ENCODE assay signal across 22 mouse cellular contexts in genomic region chr15:98134034-98134433, GRCm38 (mm10). TPM values are rescaled to one million over a fixed set of nuclear protein-coding genes. Genes with fewer than 3 reads are reported as not detected.
DNase-seq lines count a peak whose midpoint lies in the region; ATAC-seq and TF ChIP-seq lines count a peak whose summit lies in the region.
"Had no signal": no experiment of that assay in that cellular context is flagged by ENCODE, and none has a peak within 500 bp of the region (broad histone marks: within the 10 kb centered on the region; RNA-seq: fewer than 3 reads in every experiment).

No protein-coding gene starts in this region.

- H3K9me3 ChIP-seq in hindbrain, postnatal 0 days (ENCODE audit: low read length): no peaks in the 10 kb centered on the region
- H3K9me3 ChIP-seq in hindbrain, embryonic 10.5 days: no peaks in the 10 kb centered on the region
- H3K9me3 ChIP-seq in midbrain, embryonic 15.5 days: no peaks in the 10 kb centered on the region
- H3K9me3 ChIP-seq in midbrain, embryonic 10.5 days (replicated peaks): no peaks in the 10 kb centered on the region
- H3K9me3 ChIP-seq in midbrain, postnatal 0 days (ENCODE audit: low read length): no peaks in the 10 kb centered on the region
- H3K9me3 ChIP-seq: heart, embryonic 10.5 days; limb, embryonic 15.5 days had no signal

- H3K9ac ChIP-seq in hindbrain, postnatal 0 days (replicated peaks; ENCODE audit: low read length): no peak overlapping the region
- H3K9ac ChIP-seq in midbrain, embryonic 15.5 days: no peak overlapping the region
- no peak overlapping the region for H3K9ac ChIP-seq in midbrain, postnatal 0 days (replicated peaks; ENCODE audit: low read length, poor library complexity, severe bottlenecking)
- H3K9ac ChIP-seq: limb, embryonic 15.5 days had no signal

- DNase-seq in cerebellum, adult 9-11 months: peak; percentile 42
- DNase-seq in cerebellum, adult 11 months: no peak
- DNase-seq in hindbrain, postnatal 0 days (ENCODE audit: low spot score): peak; percentile 48
- DNase-seq in hindbrain, embryonic 10.5 days (ENCODE audit: low spot score): no peak
- no peak for DNase-seq in midbrain, embryonic 10.5 days (ENCODE audit: low spot score)
- peak; percentile 66 for DNase-seq in midbrain, postnatal 0 days (ENCODE audit: low spot score)
- DNase-seq in yolk sac, embryonic 10.5 days (ENCODE audit: low spot score): no peak
- DNase-seq: adrenal gland, adult 8-10 months; cerebellum, adult 11-12 months; gastrocnemius, postnatal 36 days; heart, postnatal 10 days; kidney, adult 2 months; kidney, postnatal 14 days; lung, postnatal 10 days; right cerebral cortex, postnatal 25 days; thymus, postnatal 14 days had no signal

- H3K36me3 ChIP-seq in hindbrain, postnatal 0 days (ENCODE audit: insufficient read depth, low read length): peaks cover 61% of the 10 kb centered on the region
- peaks cover 97% of the 10 kb centered on the region for H3K36me3 ChIP-seq in hindbrain, embryonic 10.5 days
- peaks cover 55% of the 10 kb centered on the region for H3K36me3 ChIP-seq in midbrain, embryonic 15.5 days (replicated peaks)
- H3K36me3 ChIP-seq in midbrain, embryonic 10.5 days: peaks cover 97% of the 10 kb centered on the region
- peaks cover 51% of the 10 kb centered on the region for H3K36me3 ChIP-seq in midbrain, postnatal 0 days (ENCODE audit: insufficient read depth, low read length)

- no peaks in the 10 kb centered on the region for H3K27me3 ChIP-seq in hindbrain, postnatal 0 days (ENCODE audit: insufficient read depth, low read length)
- H3K27me3 ChIP-seq in hindbrain, embryonic 10.5 days (ENCODE audit: insufficient read depth, poor library complexity, severe bottlenecking): no peaks in the 10 kb centered on the region
- no peaks in the 10 kb centered on the region for H3K27me3 ChIP-seq in midbrain, embryonic 15.5 days (replicated peaks)
- H3K27me3 ChIP-seq in midbrain, embryonic 10.5 days (ENCODE audit: low read depth, poor library complexity, severe bottlenecking): no peaks in the 10 kb centered on the region
- H3K27me3 ChIP-seq in midbrain, postnatal 0 days (ENCODE audit: insufficient read depth, low read length): no peaks in the 10 kb centered on the region
- H3K27me3 ChIP-seq: CH12.LX; limb, embryonic 15.5 days had no signal

- H3K4me3 ChIP-seq in hindbrain, postnatal 0 days (ENCODE audit: low read length): no peak overlapping the region
- no peak overlapping the region for H3K4me3 ChIP-seq in hindbrain, embryonic 10.5 days
- no peak overlapping the region for H3K4me3 ChIP-seq in midbrain, embryonic 15.5 days
- no peak overlapping the region for H3K4me3 ChIP-seq in midbrain, embryonic 10.5 days
- no peak overlapping the region for H3K4me3 ChIP-seq in midbrain, postnatal 0 days (ENCODE audit: low read depth, low read length)
- H3K4me3 ChIP-seq: heart, embryonic 10.5 days; limb, embryonic 15.5 days had no signal

- TF ChIP-seq CTCF in hindbrain, postnatal 0 days (IDR thresholded peaks at IDR 0.05; ENCODE audit: low read depth): no peak
- no peak for TF ChIP-seq CTCF in midbrain, postnatal 0 days (IDR thresholded peaks at IDR 0.05)

- no peak overlapping the region for H3K4me2 ChIP-seq in hindbrain, postnatal 0 days (ENCODE audit: low read depth, low read length)
- no peak overlapping the region for H3K4me2 ChIP-seq in midbrain, embryonic 15.5 days
- no peak overlapping the region for H3K4me2 ChIP-seq in midbrain, postnatal 0 days (ENCODE audit: low read depth, low read length, poor library complexity, severe bottlenecking)
- H3K4me2 ChIP-seq: limb, embryonic 15.5 days had no signal

- peak; percentile 79; the same call in 1 of the 2 replicates for ATAC-seq in hindbrain, postnatal 0 days
- no peak for ATAC-seq in midbrain, embryonic 15.5 days (replicated peaks)
- ATAC-seq in midbrain, postnatal 0 days (ENCODE audit: low FRiP score): peak; percentile 54; the same call in 1 of the 2 replicates

- H3K4me1 ChIP-seq in hindbrain, postnatal 0 days (ENCODE audit: insufficient read depth, low read length): no peaks in the 10 kb centered on the region
- H3K4me1 ChIP-seq in hindbrain, embryonic 10.5 days (replicated peaks): peaks cover 3% of the 10 kb centered on the region; the same call in 1 of the 2 replicates
- H3K4me1 ChIP-seq in midbrain, embryonic 15.5 days: no peaks in the 10 kb centered on the region
- H3K4me1 ChIP-seq in midbrain, embryonic 10.5 days: no peaks in the 10 kb centered on the region
- H3K4me1 ChIP-seq in midbrain, postnatal 0 days (ENCODE audit: insufficient read depth, low read length): no peaks in the 10 kb centered on the region
- H3K4me1 ChIP-seq: limb, embryonic 15.5 days had no signal

- H3K27ac ChIP-seq in hindbrain, postnatal 0 days: peak overlapping the region; percentile 70; the same call in 1 of the 2 replicates
- H3K27ac ChIP-seq in hindbrain, embryonic 10.5 days: no peak overlapping the region
- H3K27ac ChIP-seq in midbrain, embryonic 15.5 days: peak overlapping the region; percentile 31; the same call in 1 of the 2 replicates
- no peak overlapping the region for H3K27ac ChIP-seq in midbrain, embryonic 10.5 days (replicated peaks)
- H3K27ac ChIP-seq in midbrain, postnatal 0 days (ENCODE audit: low read depth, low read length): peak overlapping the region; percentile 57
- H3K27ac ChIP-seq: heart, embryonic 10.5 days; limb, embryonic 15.5 days; stomach, postnatal 0 days had no signal

- WGBS in hindbrain, postnatal 0 days: 70% methylated on average over 4 of the region's 4 CpGs
- WGBS in hindbrain, embryonic 10.5 days: 89% methylated on average over 4 of the region's 4 CpGs
- WGBS in midbrain, embryonic 15.5 days: 88% methylated on average over 4 of the region's 4 CpGs
- WGBS in midbrain, embryonic 10.5 days: 89% methylated on average over 4 of the region's 4 CpGs
- WGBS in midbrain, postnatal 0 days: 89% methylated on average over 4 of the region's 4 CpGs

RNA-seq across cellular contexts. Expression of gene Asb8, which starts 31.4 kb away (rescaled TPM):
- 53.3 and 71.5 TPM in 2 replicates for total RNA-seq in hindbrain, postnatal 0 days (2014; rRNA removed)
- 52.3 and 55.9 TPM in 2 replicates for polyA plus RNA-seq in hindbrain, postnatal 0 days (2015; fragmentation: Nextera tagmentation; extraction: Ambion mirVana)
- polyA plus RNA-seq in hindbrain, embryonic 10.5 days (2016; fragmentation: Nextera tagmentation; extraction: Ambion mirVana): 39.4 and 48.8 TPM in 2 replicates
- 60.5 and 63.3 TPM in 2 replicates for polyA plus RNA-seq in midbrain, embryonic 15.5 days (2015; fragmentation: Nextera tagmentation; extraction: Ambion mirVana)
- polyA plus RNA-seq in midbrain, embryonic 10.5 days (2016; fragmentation: Nextera tagmentation; extraction: Ambion mirVana): 41.7 and 47.2 TPM in 2 replicates
- 60.5 and 72.7 TPM in 2 replicates for total RNA-seq in midbrain, postnatal 0 days (2014; rRNA removed)
- 59.2 and 64.9 TPM in 2 replicates for polyA plus RNA-seq in midbrain, postnatal 0 days (2015; fragmentation: Nextera tagmentation; extraction: Ambion mirVana)

RNA-seq across cellular contexts. Expression of gene Ccdc184, which starts 32.9 kb away (rescaled TPM):
- 107 and 116 TPM in 2 replicates for total RNA-seq in hindbrain, postnatal 0 days (2014; rRNA removed)
- polyA plus RNA-seq in hindbrain, postnatal 0 days (2015; fragmentation: Nextera tagmentation; extraction: Ambion mirVana): 90.4 and 98.0 TPM in 2 replicates
- 5.9 and 12.2 TPM in 2 replicates for polyA plus RNA-seq in hindbrain, embryonic 10.5 days (2016; fragmentation: Nextera tagmentation; extraction: Ambion mirVana)
- 113 and 118 TPM in 2 replicates for polyA plus RNA-seq in midbrain, embryonic 15.5 days (2015; fragmentation: Nextera tagmentation; extraction: Ambion mirVana)
- polyA plus RNA-seq in midbrain, embryonic 10.5 days (2016; fragmentation: Nextera tagmentation; extraction: Ambion mirVana): 7.3 and 11.2 TPM in 2 replicates
- total RNA-seq in midbrain, postnatal 0 days (2014; rRNA removed): 127 and 129 TPM in 2 replicates
- 132 and 145 TPM in 2 replicates for polyA plus RNA-seq in midbrain, postnatal 0 days (2015; fragmentation: Nextera tagmentation; extraction: Ambion mirVana)
- total RNA-seq: gastrocnemius, postnatal 36 days; megakaryocyte, adult 5-6 weeks had no signal

RNA-seq across cellular contexts. Expression of gene Senp1, which starts 40.5 kb away (rescaled TPM):
- total RNA-seq in hindbrain, postnatal 0 days (2014; rRNA removed): 12.7 and 15.0 TPM in 2 replicates
- polyA plus RNA-seq in hindbrain, postnatal 0 days (2015; fragmentation: Nextera tagmentation; extraction: Ambion mirVana): 12.5 TPM in 2 replicates
- polyA plus RNA-seq in hindbrain, embryonic 10.5 days (2016; fragmentation: Nextera tagmentation; extraction: Ambion mirVana): 36.5 and 44.1 TPM in 2 replicates
- polyA plus RNA-seq in midbrain, embryonic 15.5 days (2015; fragmentation: Nextera tagmentation; extraction: Ambion mirVana): 23.2 and 24.3 TPM in 2 replicates
- 46.2 and 47.3 TPM in 2 replicates for polyA plus RNA-seq in midbrain, embryonic 10.5 days (2016; fragmentation: Nextera tagmentation; extraction: Ambion mirVana)
- total RNA-seq in midbrain, postnatal 0 days (2014; rRNA removed): 17.4 and 18.2 TPM in 2 replicates
- 12.1 and 12.4 TPM in 2 replicates for polyA plus RNA-seq in midbrain, postnatal 0 days (2015; fragmentation: Nextera tagmentation; extraction: Ambion mirVana)

RNA-seq across cellular contexts. Expression of gene Pfkm, which starts 41.6 kb away (rescaled TPM):
- total RNA-seq in hindbrain, postnatal 0 days (2014; rRNA removed): 97.3 and 102 TPM in 2 replicates
- 91.5 and 94.0 TPM in 2 replicates for polyA plus RNA-seq in hindbrain, postnatal 0 days (2015; fragmentation: Nextera tagmentation; extraction: Ambion mirVana)
- polyA plus RNA-seq in hindbrain, embryonic 10.5 days (2016; fragmentation: Nextera tagmentation; extraction: Ambion mirVana): 33.0 and 37.9 TPM in 2 replicates
- 91.6 and 94.5 TPM in 2 replicates for polyA plus RNA-seq in midbrain, embryonic 15.5 days (2015; fragmentation: Nextera tagmentation; extraction: Ambion mirVana)
- polyA plus RNA-seq in midbrain, embryonic 10.5 days (2016; fragmentation: Nextera tagmentation; extraction: Ambion mirVana): 36.3 and 43.1 TPM in 2 replicates
- 96.2 and 102 TPM in 2 replicates for total RNA-seq in midbrain, postnatal 0 days (2014; rRNA removed)
- 89.9 and 96.4 TPM in 2 replicates for polyA plus RNA-seq in midbrain, postnatal 0 days (2015; fragmentation: Nextera tagmentation; extraction: Ambion mirVana)

Comparison
In these comparisons a context has a peak if more than half of its experiments do, and no peak if none do; other contexts are left out.
1. DNase-seq: peak in cerebellum, adult 9-11 months (single experiment), hindbrain, postnatal 0 days (single experiment) and midbrain, postnatal 0 days (single experiment); none in cerebellum, adult 11 months (single experiment), hindbrain, embryonic 10.5 days (single experiment), midbrain, embryonic 10.5 days (single experiment) and yolk sac, embryonic 10.5 days (single experiment).
2. H3K27ac ChIP-seq: peak in hindbrain, postnatal 0 days (single experiment), midbrain, embryonic 15.5 days (single experiment) and midbrain, postnatal 0 days (single experiment); none in hindbrain, embryonic 10.5 days (single experiment) and midbrain, embryonic 10.5 days (single experiment).